Mouse (Mus musculus) testis, adult 2 months (tissue): Measurements from ENCODE around the gene Trappc2l.

Source experiments
- CTCF ChIP-seq: fragments of 200-500 bp; IDR thresholded peaks from 2 replicates; pipeline ENCODE4 v1.5.1; 2012; ENCODE audit warnings: low read depth, mild to moderate bottlenecking, inconsistent platforms, low read length, moderate library complexity; ENCODE audit not compliant: control insufficient read depth, insufficient read depth, insufficient replicate concordance
- POLR2A ChIP-seq: fragments of 200-500 bp; IDR thresholded peaks from 2 replicates; pipeline ENCODE4 v1.6.1; 2012; ENCODE audit warnings: low read depth, mild to moderate bottlenecking, inconsistent platforms, low read length, moderate library complexity; ENCODE audit not compliant: control insufficient read depth

DNA sequence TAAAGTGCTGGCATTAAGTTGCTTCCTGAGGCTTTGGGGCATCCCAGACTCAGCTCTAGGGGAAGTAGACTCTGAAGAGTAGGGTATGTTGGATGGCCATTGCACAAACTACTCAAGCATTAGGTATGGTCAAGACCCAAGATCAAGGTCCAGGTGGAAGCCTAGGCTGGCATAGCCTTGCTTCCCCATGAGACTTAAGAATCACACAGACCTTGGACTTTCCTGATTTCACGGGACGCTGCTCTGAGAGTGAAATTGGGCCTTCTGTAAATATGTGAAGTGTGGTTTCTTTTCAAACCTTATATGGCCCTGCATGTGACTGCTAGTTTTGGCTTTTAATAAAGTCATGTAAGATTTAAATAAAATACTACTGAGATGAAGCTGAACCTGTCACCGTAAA is 38.7 kb upstream of the Trappc2l start:
- TF ChIP-seq POLR2A (no peak), CTCF (no peak)
